Mouse (Mus musculus) E14TG2a.4 (cell line): ENCODE results near the gene Gria1.

Source experiments
- CTCF ChIP-seq: conservative IDR thresholded peaks from 2 replicates; pipeline ENCODE4 v1.5.1; 2014; ENCODE audit warnings: low read length
- NANOG ChIP-seq: IDR thresholded peaks from 2 replicates; pipeline ENCODE4 v1.6.1; 2014; ENCODE audit warnings: borderline replicate concordance, low read length, mixed read lengths

- TF ChIP-seq CTCF (no peak), NANOG (no peak)
These were observed 143.8 kb downstream of the Gria1 start for GRCm38 (mm10) chr11:57154998-57155397.
